Mouse (Mus musculus): ENCODE measurements around the gene Trappc3l. TPM values are rescaled to one million over a fixed set of nuclear protein-coding genes. Genes with fewer than 3 reads are reported as not detected.
A peak's percentile ranks its signal among the peaks of the same experiment; 100 is the strongest.

Gene Trappc3l
- not detected in 2 replicates for polyA plus RNA-seq (2012; rRNA removed)

- DNase-seq (ENCODE audit: extremely low spot score in 1 of 2, low spot score in 1 of 2) = no peak
These were observed at the start of gene Trappc3l for GRCm38 (mm10) chr10:34037401-34037800. TSS of gene Trappc3l (plus strand) at chr10:34037597.

GRCm38 (mm10) chr10:33996686-33997085 lies 40.7 kb upstream of the Trappc3l start:
- peak in 1 of 2 experiments; percentile 5 for DNase-seq (ENCODE audit: extremely low spot score in 1 of 2, low spot score in 1 of 2)

GRCm38 (mm10) chr10:33998397-33998796 lies 39.0 kb upstream of the Trappc3l start:
- no peak for DNase-seq (ENCODE audit: extremely low spot score in 1 of 2, low spot score in 1 of 2)

- DNase-seq (ENCODE audit: extremely low spot score in 1 of 2, low spot score in 1 of 2) = no peak
These were observed 24.8 kb upstream of the Trappc3l start for GRCm38 (mm10) chr10:34012581-34012980.

- no peak for DNase-seq (ENCODE audit: extremely low spot score in 1 of 2, low spot score in 1 of 2)
These were observed 24.2 kb upstream of the Trappc3l start for GRCm38 (mm10) chr10:34013241-34013640.

- peak in 1 of 2 experiments; percentile 17 for DNase-seq (ENCODE audit: extremely low spot score in 1 of 2, low spot score in 1 of 2)
These were observed 18.6 kb upstream of the Trappc3l start for GRCm38 (mm10) chr10:34018746-34019301.

- peak; percentile 98 for DNase-seq (ENCODE audit: extremely low spot score in 1 of 2, low spot score in 1 of 2)
These were observed 17.9 kb upstream of the Trappc3l start, which contains the start of gene Rwdd1 for GRCm38 (mm10) chr10:34019302-34020075. TSS of gene Rwdd1 (minus strand) at chr10:34019624.

- DNase-seq (ENCODE audit: extremely low spot score in 1 of 2, low spot score in 1 of 2) = no peak
These were observed 7.1 kb upstream of the Trappc3l start for GRCm38 (mm10) chr10:34030322-34030721.

- peak in 1 of 2 experiments; percentile 81 for DNase-seq (ENCODE audit: extremely low spot score in 1 of 2, low spot score in 1 of 2)
These were observed 3.6 kb upstream of the Trappc3l start for GRCm38 (mm10) chr10:34033630-34034305.

GRCm38 (mm10) chr10:34036587-34036986 lies 810 bp upstream of the Trappc3l start:
- peak in 1 of 2 experiments; percentile 63 for DNase-seq (ENCODE audit: extremely low spot score in 1 of 2, low spot score in 1 of 2)

GRCm38 (mm10) chr10:34044210-34044609 lies 6.8 kb downstream of the Trappc3l start, which contains the start of gene Calhm4:
TSS of gene Calhm4 (minus strand) at chr10:34044310.
- DNase-seq (ENCODE audit: extremely low spot score in 1 of 2, low spot score in 1 of 2) = no peak

- DNase-seq (ENCODE audit: extremely low spot score in 1 of 2, low spot score in 1 of 2) = no peak
These were observed 16.6 kb downstream of the Trappc3l start for GRCm38 (mm10) chr10:34053987-34054386.

- DNase-seq (ENCODE audit: extremely low spot score in 1 of 2, low spot score in 1 of 2) = no peak
These were observed 29.2 kb downstream of the Trappc3l start for GRCm38 (mm10) chr10:34066591-34066990.

- no peak for DNase-seq (ENCODE audit: extremely low spot score in 1 of 2, low spot score in 1 of 2)
These were observed 32.2 kb downstream of the Trappc3l start for GRCm38 (mm10) chr10:34069606-34070005.

GRCm38 (mm10) chr10:34070999-34071492 lies 33.6 kb downstream of the Trappc3l start:
- DNase-seq (ENCODE audit: extremely low spot score in 1 of 2, low spot score in 1 of 2) = no peak

GRCm38 (mm10) chr10:34071650-34072049 lies 34.3 kb downstream of the Trappc3l start:
- no peak for DNase-seq (ENCODE audit: extremely low spot score in 1 of 2, low spot score in 1 of 2)

- no peak for DNase-seq (ENCODE audit: extremely low spot score in 1 of 2, low spot score in 1 of 2)
These were observed 37.3 kb downstream of the Trappc3l start for GRCm38 (mm10) chr10:34074522-34075200.

GRCm38 (mm10) chr10:34086514-34086913 lies 49.1 kb downstream of the Trappc3l start:
- no peak for DNase-seq (ENCODE audit: extremely low spot score in 1 of 2, low spot score in 1 of 2)

- DNase-seq (ENCODE audit: extremely low spot score in 1 of 2, low spot score in 1 of 2) = no peak
These were observed 51.1 kb downstream of the Trappc3l start for GRCm38 (mm10) chr10:34088515-34088914.

GRCm38 (mm10) chr10:34089517-34089916 lies 52.1 kb downstream of the Trappc3l start:
- no peak for DNase-seq (ENCODE audit: extremely low spot score in 1 of 2, low spot score in 1 of 2)

GRCm38 (mm10) chr10:34090481-34090880 lies 53.1 kb downstream of the Trappc3l start:
- DNase-seq (ENCODE audit: extremely low spot score in 1 of 2, low spot score in 1 of 2) = no peak
